Mouse (Mus musculus): ENCODE data around the gene Slc26a1. TPM values are rescaled to one million over a fixed set of nuclear protein-coding genes. Genes with fewer than 3 reads are reported as not detected.

Slc26a1 gene
- total and polyA plus RNA-seq, 3 experiments, result 29.6 to 31.2 TPM; not detected in 1

DNA sequence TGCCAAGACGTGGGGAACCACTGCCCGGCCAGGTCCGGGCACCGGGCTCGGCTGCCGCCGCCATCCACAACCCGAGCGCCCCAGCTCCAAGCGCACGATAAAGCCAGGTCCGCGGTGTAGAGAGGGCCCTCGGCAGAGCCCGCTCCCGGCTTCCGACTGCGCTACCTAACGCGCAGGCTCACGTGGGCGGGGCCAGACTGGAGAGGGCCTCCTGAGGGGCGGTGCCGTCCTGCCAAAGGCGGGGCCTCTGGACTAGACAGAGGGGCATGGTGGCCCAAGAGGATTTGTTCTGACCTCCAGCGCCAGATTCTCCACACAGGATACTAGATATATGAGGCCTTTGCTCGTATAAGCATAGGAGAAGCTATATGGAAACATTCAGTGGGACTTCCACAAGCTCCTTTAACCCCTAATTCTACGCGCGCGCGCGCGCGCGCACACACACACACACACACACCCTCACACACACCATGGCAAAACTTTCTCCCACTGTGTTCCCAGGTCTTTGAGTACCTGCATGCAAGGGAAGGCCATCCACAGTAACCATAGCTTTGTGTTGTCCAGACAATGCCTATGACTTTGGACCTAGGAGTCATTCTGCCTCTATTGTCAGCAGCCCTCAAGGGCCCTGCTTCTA is 14.6 kb downstream of the Slc26a1 start (continued):
- TF ChIP-seq NRF1 (IDR thresholded peaks at IDR 0.05; ENCODE audit: insufficient read depth, low read depth, low read length, poor library complexity, severe bottlenecking) (peak; percentile 82), SMC3 (IDR thresholded peaks at IDR 0.05; ENCODE audit: low read depth, low read length) (no peak), GABPA (IDR thresholded peaks at IDR 0.05; ENCODE audit: low read depth, low read length) (no peak), POLR2A (IDR thresholded peaks at IDR 0.05; ENCODE audit: control insufficient read depth in 1 of 2, insufficient read depth in 1 of 2, low read depth in 1 of 2, low read length in 2 of 2, poor library complexity in 1 of 2) (peak; percentile 77 to 86), UBTF (IDR thresholded peaks at IDR 0.05; ENCODE audit: borderline replicate concordance, insufficient read depth, low read depth, low read length) (0 out of 2 replicates have a peak, but pooled peaks have one; percentile 18), RCOR1 (IDR thresholded peaks at IDR 0.05; ENCODE audit: low read depth, low read length) (no peak), ETS1 (IDR thresholded peaks at IDR 0.05; ENCODE audit: low read depth, low read length) (no peak), CTCF (IDR thresholded peaks at IDR 0.05 in 2 of 3, conservative IDR thresholded peaks at IDR 0.05 in 1 of 3; ENCODE audit: control insufficient read depth in 1 of 3, insufficient read depth in 1 of 3, low read depth in 2 of 3, low read length in 3 of 3, poor library complexity in 1 of 3, severe bottlenecking in 1 of 3) (no peak)

DNA sequence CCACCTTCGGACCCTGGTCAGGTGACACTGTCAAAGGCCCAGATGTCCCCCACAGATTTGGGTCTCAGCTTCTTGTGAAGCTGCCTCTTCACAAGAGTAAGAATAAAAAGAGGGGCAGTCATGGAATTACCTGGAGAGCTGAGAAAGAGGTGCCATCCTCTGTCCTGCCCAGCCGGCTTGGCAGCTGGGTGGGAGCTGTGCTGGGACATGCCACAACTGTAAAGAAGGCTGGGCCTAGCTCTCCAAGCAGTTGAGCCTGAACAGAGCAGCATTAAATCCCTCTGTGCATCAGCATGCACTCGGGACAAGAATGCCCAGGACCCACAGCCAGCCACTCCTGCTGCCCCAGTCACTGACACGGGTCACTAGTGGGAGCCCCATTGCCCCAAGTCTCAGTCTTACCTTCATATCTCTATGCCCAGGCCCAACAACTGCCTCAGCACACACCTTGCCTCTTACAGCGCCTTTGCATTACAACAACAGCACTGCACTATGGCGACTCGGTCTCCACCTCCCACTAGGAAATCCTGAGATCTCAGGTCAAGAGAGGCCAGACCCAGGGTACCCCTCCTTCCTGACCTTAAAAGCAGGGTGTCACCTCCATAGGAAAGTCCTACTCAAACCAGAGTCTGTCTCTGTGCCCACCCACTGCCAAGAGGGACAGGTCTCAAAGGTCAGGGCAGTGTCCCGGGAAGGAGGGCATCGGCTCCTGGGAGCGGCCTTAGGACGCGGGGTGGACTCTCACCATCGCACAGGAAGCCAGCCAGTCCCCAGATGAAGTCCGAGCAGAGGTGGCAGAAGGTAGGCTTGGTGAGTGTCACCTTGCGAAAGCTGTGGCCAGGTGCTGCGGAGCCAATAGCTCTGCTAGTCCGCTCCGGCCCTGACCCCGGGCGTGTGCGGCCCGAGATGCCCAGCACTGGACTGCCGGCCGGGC is 15.4 kb downstream of the Slc26a1 start, which contains the start of gene Idua:
Gene Idua, plus strand, starts transcription at position 634 of the 934 bp plus-strand sequence.
- peaks cover 0 to 2% of the 10 kb centered on the region in 2 experiments; a peak in 2 of 4 replicates for H3K36me3 ChIP-seq (ENCODE audit: control insufficient read depth in 1 of 2, insufficient read depth in 2 of 2, low read length in 2 of 2)
- H3K4me3 ChIP-seq (ENCODE audit: control insufficient read depth in 1 of 2, insufficient read depth in 1 of 2, low read depth in 2 of 2, low read length in 2 of 2), result peak within 1 kb of the TSS; percentile 92 to 95
- no peak for TF ChIP-seq RCOR1 (IDR thresholded peaks at IDR 0.05; ENCODE audit: low read depth, low read length)
- peak; percentile 65; the same call in 1 of the 2 replicates for TF ChIP-seq SIN3A (IDR thresholded peaks at IDR 0.05; ENCODE audit: low read length)
- TF ChIP-seq MAX (IDR thresholded peaks at IDR 0.05; ENCODE audit: low read length), result 0 out of 2 replicates have a peak, but pooled peaks have one; percentile 28
- no peak for TF ChIP-seq ZNF384 (IDR thresholded peaks at IDR 0.05; ENCODE audit: low read depth, low read length)
- no peak for TF ChIP-seq MAFK (IDR thresholded peaks at IDR 0.05; ENCODE audit: borderline replicate concordance, low read depth, low read length)
- peak; percentile 49 for DNase-seq (ENCODE audit: low read depth, low spot score)
- no peak within 1 kb of the TSS for H3K27ac ChIP-seq (ENCODE audit: control insufficient read depth, low read depth, low read length)
- H3K9me3 ChIP-seq (replicated peaks; ENCODE audit: insufficient read depth, low read length), result no peaks in the 10 kb centered on the region
- H3K79me2 ChIP-seq (ENCODE audit: control insufficient read depth, insufficient read depth, low read length, poor library complexity), result peaks cover 13% of the 10 kb centered on the region
- no peaks in the 10 kb centered on the region for H3K27me3 ChIP-seq (ENCODE audit: control insufficient read depth in 1 of 2, insufficient read depth in 2 of 2, low read length in 2 of 2)
- H3K9ac ChIP-seq (ENCODE audit: control insufficient read depth, low read depth, low read length, poor library complexity, severe bottlenecking), result peak within 1 kb of the TSS; percentile 92
- peaks cover 4 to 14% of the 10 kb centered on the region in 2 experiments for H3K4me1 ChIP-seq (ENCODE audit: control insufficient read depth in 1 of 2, insufficient read depth in 2 of 2, low read length in 2 of 2)

DNA sequence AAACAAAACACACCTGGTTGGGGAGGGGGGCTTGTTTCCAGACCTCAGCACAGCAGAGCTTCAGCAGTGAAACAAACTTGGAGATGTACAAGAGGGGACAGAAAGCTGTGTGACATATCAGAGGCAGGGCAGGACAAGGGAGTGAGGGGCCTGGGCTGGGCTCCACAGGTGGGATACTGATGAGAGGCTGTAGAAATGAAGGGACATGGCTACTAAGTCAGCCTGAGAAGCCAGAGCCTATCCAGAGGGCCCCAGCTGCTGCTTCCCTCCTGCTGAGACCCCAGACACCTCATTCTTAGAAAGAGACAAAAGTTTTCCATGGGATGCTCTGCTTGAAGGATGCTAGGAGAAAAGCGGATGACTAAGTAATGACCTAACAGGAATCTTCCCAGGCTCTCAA is 16.8 kb downstream of the Slc26a1 start:
- Histone ChIP-seq H3K36me3 (ENCODE audit: control insufficient read depth in 1 of 2, insufficient read depth in 2 of 2, low read length in 2 of 2) (peaks cover 0 to 2% of the 10 kb centered on the region in 2 experiments; a peak in 2 of 4 replicates), H3K9me3 (replicated peaks; ENCODE audit: insufficient read depth, low read length) (no peaks in the 10 kb centered on the region)
- no peak for TF ChIP-seq HCFC1 (IDR thresholded peaks at IDR 0.05; ENCODE audit: low read depth, low read length)

More for the DNA sequence above, 16.8 kb downstream of the Slc26a1 start:
- Histone ChIP-seq H3K4me3 (ENCODE audit: control insufficient read depth in 1 of 2, insufficient read depth in 1 of 2, low read depth in 2 of 2, low read length in 2 of 2) (no peak overlapping the region), H3K27ac (ENCODE audit: control insufficient read depth, low read depth, low read length) (no peak overlapping the region), H3K4me1 (ENCODE audit: control insufficient read depth in 1 of 2, insufficient read depth in 2 of 2, low read length in 2 of 2) (peaks cover 4 to 14% of the 10 kb centered on the region in 2 experiments), H3K79me2 (ENCODE audit: control insufficient read depth, insufficient read depth, low read length, poor library complexity) (peaks cover 13% of the 10 kb centered on the region), H3K9ac (ENCODE audit: control insufficient read depth, low read depth, low read length, poor library complexity, severe bottlenecking) (no peak overlapping the region), H3K27me3 (ENCODE audit: control insufficient read depth in 1 of 2, insufficient read depth in 2 of 2, low read length in 2 of 2) (no peaks in the 10 kb centered on the region)
- DNase-seq (ENCODE audit: low read depth, low spot score), result no peak
